Mouse (Mus musculus) CH12F3 (cell line): ENCODE results near the gene Cpe.

Experiments
- in situ Hi-C: fragments of 300-500 bp; cut with MboI; formaldehyde crosslinking; loops from 2 replicates; pipeline ENCODE4 v1.14.3; 2020; ENCODE audit warnings: low sequenced_read_pairs

Cpe gene

DNA sequence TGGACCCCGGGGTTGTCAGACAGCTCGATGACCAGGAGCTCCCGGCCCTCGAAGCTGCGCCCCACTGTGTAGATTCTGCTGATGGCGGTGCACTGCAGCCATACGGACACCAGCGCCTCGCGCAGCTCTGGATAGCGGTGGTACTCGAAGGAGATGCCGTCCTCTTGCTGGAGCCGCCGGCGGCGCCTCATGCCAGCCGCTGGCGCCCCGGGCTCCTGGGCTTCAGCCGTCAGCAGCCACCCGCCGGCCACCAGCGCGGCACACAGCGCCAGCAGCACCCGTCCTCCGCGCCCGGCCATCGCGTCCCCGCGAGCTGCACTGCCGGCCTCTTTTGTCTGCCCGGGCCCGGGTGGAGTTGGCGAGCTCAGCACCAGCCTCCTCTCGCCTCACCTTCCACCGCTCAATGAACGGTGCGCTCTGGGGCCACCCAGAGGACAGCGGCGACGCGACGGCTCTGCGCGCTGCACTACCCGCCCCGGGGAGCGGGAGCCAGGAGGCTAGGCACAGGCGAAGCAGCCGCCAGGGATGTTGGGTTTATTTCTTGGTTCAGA, at the start of gene Cpe:
Gene Cpe, minus strand, starts transcription at position 404 of the 551 bp plus-strand sequence.
- in situ Hi-C loops = no loop called here

- in situ Hi-C loops = no loop called here
Measured at GRCm38 (mm10) chr8:64740547-64741211, 47.8 kb upstream of the Cpe start.

DNA sequence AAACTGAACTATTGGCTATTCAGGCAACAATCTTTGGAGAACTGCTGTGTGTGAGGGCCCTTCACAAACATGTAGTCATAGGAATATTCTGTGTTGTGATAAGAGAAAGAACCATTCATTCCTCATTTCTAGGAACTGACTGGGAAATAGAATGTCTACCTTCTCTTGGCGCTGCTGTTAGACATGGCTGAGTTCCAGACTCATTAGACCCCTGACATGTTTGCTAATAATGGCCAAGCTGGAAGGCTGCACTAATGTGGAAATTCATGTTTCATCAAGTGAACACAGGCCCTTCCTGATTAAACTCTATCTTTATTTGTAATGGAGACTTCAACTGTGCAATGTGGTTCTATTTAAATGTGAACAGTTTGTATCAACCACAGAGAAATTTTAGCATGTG, 46.1 kb upstream of the Cpe start:
- in situ Hi-C loops = no loop called here

DNA sequence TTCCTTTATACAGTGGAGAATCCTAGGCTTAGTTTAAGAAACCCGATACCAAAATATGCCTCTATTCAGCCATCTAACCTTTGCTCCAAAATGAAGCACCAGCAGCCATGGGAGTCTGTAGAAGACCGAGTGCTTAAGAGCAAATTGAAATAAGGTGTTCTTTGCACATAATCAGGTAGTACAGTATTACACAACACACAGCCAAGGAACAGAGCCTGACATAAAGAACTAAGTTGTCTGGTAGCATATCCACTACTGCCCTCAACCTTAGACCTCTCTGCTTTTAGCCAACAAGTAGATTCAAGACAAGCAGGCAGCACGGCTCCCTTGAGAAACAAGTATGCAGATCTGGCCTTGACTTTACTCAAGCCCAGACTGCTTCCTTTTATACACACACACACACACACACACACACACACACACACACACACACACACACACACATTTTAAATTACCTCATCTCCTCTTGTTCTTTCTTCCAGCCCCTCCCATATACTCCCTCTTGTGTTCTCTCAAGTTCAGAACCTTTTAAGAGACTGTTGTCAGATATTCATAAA, 44.0 kb upstream of the Cpe start:
- in situ Hi-C loops = no loop called here

- in situ Hi-C loops = no loop called here
Measured at GRCm38 (mm10) chr8:64735161-64735560, 42.3 kb upstream of the Cpe start.

- in situ Hi-C loops = no loop called here
Measured at GRCm38 (mm10) chr8:64733271-64733943, 40.6 kb upstream of the Cpe start, which contains the start of gene Msmo1. Gene Msmo1, minus strand, starts transcription at chr8:64733792.

- in situ Hi-C loops = no loop called here
Measured at GRCm38 (mm10) chr8:64732596-64732995, 39.7 kb upstream of the Cpe start.

- in situ Hi-C loops = no loop called here
Measured at GRCm38 (mm10) chr8:64728156-64728555, 35.3 kb upstream of the Cpe start.

GRCm38 (mm10) chr8:64726190-64726695, 33.4 kb upstream of the Cpe start:
- in situ Hi-C loops = no loop called here

GRCm38 (mm10) chr8:64723206-64723605, 30.4 kb upstream of the Cpe start:
- in situ Hi-C loops = no loop called here

DNA sequence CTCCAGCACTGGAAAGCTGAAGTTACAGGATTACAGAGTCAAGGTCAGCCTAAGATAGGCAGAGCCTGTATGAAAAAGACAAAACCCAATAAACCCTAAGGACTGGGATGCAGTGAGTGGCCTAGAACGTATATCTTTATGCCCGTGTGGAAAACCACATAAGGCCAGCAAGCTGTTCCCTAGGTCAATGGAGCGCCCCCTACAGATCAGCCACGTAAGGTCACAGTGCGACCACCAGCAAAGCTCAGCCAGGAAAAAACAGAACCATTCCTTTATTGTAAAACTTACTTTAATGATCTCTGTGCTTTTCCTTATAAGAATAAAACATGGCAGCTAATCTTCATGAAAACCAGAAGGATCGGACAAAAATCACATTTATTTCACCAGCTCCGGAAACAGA, 25.0 kb upstream of the Cpe start:
- in situ Hi-C loops = no loop called here

GRCm38 (mm10) chr8:64712499-64712898, 19.6 kb upstream of the Cpe start:
- in situ Hi-C loops = no loop called here

DNA sequence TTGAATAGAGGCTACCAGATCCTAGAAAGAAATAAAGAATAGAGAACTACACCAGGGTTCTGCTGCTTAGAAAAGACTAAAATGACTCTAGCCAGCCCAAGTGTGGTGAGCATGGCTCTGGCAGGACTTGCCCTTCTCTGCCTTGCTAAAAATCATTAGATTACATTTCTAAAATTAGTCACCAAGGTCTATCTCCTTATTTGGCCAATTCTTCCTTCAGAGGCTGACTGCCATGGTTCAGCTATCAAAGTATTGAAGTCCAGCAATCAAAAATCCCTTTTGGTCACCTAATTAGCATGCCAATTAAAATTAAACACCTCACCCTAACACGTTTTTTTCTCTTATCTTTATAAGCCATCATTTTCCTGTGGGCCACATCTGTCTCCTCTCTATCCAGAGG, 18.7 kb upstream of the Cpe start:
- in situ Hi-C loops = no loop called here

- in situ Hi-C loops = no loop called here
Measured at GRCm38 (mm10) chr8:64707481-64707880, 14.6 kb upstream of the Cpe start.

DNA sequence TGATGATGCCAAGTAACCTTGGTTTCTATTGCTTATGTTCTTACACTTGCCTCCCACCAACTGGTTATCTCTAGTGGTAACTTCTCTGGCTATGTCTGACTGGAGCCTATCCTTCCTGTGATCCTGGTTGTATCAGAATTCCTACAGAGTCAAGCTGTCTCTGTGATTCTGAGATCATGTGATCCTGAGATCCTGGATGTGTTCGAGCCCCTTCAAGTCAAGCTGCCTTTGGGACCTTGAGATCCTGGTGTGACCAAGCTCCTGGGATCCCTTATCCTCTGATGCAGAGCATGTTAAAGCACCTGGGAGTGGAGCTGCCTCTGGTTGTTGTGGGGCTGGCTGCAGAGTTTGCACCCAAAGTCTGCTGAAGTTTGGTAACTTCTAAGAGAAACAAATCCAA, 10.3 kb upstream of the Cpe start:
- in situ Hi-C loops = no loop called here

DNA sequence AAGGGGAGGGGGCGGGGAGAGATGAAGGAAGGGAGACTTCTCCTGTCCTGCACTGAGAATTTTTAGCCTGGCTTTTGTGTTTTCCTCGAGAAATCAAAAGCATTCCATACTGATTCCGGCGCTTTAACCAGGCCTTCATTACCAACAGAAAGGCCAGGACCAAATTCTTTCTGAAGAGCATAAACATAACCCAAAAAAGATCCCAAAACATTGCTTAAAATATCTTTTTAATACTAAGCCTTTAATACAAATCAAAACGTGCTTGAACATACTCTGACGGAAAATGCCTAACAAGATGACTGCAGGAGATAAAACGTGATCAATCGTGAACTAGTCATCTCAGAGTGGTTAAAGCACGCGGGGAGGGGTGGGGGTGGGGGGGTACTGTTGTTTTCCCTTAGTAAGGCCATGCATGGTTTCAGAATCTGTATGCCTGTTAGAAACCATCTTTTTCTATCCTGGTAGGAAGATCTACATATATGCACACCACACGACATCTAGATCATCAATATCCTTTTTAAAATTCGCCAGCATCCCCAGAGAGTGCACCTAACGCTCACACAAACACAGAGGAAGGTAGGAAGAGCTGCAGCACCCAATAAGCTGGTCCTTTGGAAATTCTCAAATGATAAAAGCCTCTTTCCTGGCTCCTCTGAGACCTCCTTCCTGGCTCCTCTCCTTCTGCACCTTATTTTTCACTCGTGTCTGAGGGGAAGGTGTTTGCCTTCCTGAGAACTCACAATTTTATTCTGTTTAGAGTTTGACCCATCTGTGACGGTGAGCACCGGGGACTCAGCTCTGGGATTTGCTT, 1.1 kb downstream of the Cpe start:
- in situ Hi-C loops = no loop called here

DNA sequence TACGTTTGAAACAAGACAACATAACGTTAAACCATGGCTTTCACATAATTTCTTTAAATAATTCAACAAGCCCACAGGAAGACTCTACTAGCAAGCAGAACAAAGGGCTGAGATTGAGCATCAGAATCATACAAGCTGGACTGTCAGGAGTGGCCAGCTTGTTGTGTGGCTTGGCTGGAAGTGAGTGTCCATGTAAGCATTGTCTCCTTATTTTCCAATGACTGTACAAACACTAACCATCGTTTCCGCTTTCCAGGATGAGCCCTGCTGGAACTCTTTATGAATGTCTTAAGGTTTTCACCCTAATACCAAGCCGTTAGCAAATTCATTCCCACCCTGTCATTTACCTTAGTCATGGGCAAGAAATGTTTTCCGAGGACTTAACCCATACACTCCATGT, 2.0 kb downstream of the Cpe start:
- in situ Hi-C loops = no loop called here

GRCm38 (mm10) chr8:64690306-64690705, 2.5 kb downstream of the Cpe start:
- in situ Hi-C loops = no loop called here

DNA sequence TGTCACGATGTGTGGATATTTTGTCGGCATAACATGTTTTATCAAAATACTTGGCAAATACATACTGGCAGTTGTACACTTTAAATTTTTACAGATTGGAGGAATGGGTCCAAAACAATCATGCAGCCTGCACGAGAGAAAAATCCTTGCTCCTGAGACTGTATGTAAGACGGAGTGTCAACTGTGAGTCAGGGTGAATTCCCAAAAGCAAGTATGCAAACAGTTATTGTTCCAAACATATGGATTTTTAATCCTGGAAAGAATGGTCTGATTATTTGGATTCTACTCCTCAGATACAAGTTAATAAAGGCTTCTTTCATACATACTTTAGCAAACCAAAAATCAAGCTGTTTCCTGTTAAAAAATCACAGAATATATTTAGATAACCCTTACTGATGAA, 4.1 kb downstream of the Cpe start:
- in situ Hi-C loops = no loop called here

- in situ Hi-C loops = no loop called here
Measured at GRCm38 (mm10) chr8:64688161-64688560, 4.7 kb downstream of the Cpe start.

GRCm38 (mm10) chr8:64682501-64682900, 10.4 kb downstream of the Cpe start:
- in situ Hi-C loops = no loop called here
